Mouse (Mus musculus): Measurements from ENCODE around the gene Zfp583. TPM values are rescaled to one million over a fixed set of nuclear protein-coding genes. Genes with fewer than 3 reads are reported as not detected.

Gene Zfp583
- under 1 TPM; 0.60 to 0.73 TPM for total RNA-seq (2023)

DNA sequence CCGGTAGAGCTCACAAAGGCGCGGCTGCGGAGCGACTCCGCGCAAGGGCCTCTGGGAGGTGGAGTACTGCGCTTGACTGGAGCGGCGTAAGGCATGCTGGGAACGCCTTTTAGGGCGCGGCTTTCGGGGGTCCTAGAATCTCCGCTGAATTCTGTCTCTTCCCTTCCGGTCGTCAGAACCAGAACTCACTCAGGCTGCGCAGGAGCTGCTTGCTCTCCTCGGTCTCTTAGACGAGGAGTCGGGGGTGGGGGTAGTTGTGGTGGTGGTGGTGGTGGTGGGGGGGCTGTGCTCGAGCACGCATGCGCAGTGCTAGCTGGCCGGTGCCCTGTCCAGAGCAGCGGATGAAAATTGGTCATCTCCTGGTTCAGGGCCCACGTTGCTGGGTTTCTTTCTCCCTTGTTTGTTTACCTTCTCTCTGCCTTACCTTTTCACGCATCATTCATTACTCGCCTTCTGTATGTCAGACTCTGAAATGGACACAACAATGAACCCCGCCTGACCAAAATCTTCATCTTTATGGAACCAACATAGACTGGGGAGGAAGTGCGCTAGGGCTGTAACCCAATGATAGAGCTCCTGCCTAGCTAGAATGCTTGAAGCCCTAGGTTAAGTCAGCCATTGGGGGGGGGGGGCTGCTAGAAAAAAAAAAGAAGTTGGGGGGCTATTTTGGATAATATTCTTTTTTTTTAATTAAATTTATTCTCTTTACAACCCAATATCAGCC, at the start of gene Zfp583:
Gene Zfp583 (minus strand): TSS at position 53 of the 724 bp plus-strand sequence.

DNA sequence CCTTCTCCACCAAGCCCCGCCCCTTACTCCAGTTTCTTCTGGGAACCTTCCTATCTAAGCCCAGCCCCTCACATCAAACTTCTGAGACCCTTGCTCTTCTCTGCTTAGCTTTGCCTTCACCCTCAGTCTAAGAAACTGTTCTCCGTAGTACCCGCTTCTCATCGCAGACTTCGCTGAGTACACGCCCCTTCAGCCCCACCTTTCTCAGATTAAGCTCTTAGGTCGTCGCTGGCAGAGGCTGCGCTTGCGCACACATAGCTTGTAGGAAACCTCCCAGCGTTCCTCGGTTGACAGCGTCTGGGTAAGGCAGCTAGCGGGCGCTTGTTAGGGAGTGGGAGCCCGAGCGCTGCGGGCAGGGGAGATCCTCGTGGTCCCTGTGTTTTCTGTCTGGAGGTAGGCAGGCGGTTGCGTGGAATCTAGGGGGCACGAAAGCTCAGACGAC, 32.0 kb upstream of the Zfp583 start, which contains the start of gene Zfp78:
Gene Zfp78 (plus strand): TSS at position 234 of the 442 bp plus-strand sequence.

DNA sequence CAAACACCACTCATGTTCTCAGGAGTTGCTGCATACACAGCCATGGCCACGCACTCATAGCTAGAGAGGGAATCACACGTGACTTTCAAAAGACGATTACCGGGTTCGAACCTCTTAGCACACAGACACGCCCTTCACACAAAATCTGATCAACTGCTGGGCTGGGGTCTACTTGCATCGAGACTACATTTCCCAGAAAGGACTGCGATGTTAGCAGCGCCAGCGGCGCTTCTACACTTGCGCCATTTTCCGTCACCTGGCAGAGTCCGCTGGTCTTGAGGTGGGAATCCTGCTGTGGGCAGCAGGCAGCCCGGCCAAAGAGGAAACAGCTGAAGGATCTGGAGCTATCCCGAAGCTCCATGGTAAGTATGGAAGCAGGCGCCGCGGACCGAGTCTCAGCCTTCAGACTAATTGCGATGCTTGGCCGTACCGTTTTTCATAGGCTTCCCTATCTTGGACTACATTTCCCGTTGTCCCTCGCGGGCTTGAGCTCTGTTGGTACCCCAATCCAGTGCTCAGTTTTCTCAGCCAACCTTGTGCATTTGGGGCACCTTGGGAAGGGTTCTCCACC, 12.5 kb upstream of the Zfp583 start, which contains the start of gene Gm3854:
Gene Gm3854 (plus strand): TSS at position 259 of the 571 bp plus-strand sequence.

DNA sequence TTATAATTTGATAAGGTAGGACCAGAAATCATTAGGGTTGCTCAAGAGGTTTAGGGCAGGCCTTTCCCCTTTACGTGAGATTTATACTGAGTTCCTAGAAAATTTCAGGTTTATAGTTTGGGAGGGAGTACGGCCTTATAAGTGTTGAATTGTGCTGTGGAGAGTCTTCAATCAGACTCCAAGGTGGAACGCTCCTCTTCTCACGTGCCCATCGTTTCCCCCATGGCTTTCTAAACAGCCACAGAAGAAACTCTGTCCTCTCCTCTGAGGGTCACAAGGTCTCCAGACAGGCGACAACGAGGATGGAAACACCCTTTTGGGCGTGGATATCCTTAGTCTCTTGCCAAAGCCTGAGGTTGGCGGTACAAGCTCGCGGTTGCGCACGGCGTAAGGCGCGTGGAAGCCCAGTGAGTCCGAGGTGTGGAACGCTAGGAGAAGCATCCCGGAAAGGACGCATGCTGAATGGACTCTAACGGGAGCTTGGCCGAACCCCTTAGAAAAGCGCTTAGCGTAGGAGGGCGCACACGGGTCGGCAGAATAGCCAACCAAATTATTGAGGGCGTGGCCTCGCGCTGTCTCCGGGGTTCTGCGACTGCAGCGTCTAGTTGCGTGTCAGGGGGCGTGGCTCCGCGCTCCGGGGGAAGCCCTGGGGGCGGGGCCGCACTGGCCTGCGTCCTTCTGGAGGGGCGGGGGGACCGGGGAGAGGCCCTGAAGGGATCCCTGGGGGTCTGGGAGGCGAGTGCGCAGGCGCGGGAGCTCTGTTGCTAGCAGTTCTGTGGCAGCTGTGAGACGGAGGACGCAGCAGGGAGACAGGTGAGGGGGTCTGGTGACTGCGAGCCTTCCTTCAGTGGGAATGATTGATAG, 45.0 kb downstream of the Zfp583 start, which contains the start of gene Zfp667:
Gene Zfp667 (plus strand): TSS at position 738 of the 864 bp plus-strand sequence.

Other genes starting within 250 kb of the Zfp583 start
- gene Zfp787, start 175.3 kb downstream of the Zfp583 start, total RNA-seq (2023): 10 to 100 TPM; 28.5 to 31.3 TPM
- gene Zfp444, start 159.1 kb downstream of the Zfp583 start, total RNA-seq (2023): 10 to 100 TPM in 1 of 2 experiments, 1 to 10 TPM in 1; 6.2 to 10.2 TPM
- gene Galp, start 134.2 kb downstream of the Zfp583 start, total RNA-seq (2023): not detected
- gene Zscan5b, start 109.0 kb downstream of the Zfp583 start, total RNA-seq (2023): not detected
- gene Epp13, start 78.6 kb downstream of the Zfp583 start, total RNA-seq (2023): not detected
- gene Zfp667, start 44.7 kb downstream of the Zfp583 start, total RNA-seq (2023): under 1 TPM; 0.24 to 0.35 TPM
- under 1 TPM in 1 of 2 experiments, not detected in 1; 0.11 TPM for gene Gm3854, start 12.5 kb upstream of the Zfp583 start, total RNA-seq (2023)
- gene Zfp78, start 32.0 kb upstream of the Zfp583 start, total RNA-seq (2023): 1 to 10 TPM in 1 of 2 experiments, under 1 TPM in 1; 0.88 to 1.2 TPM
- gene Zfp28, start 52.0 kb upstream of the Zfp583 start, total RNA-seq (2023): 1 to 10 TPM; 1.4 to 2.2 TPM
- not detected for gene Smim17, start 67.4 kb upstream of the Zfp583 start, total RNA-seq (2023)
- not detected for gene Gm20715, start 79.0 kb upstream of the Zfp583 start, total RNA-seq (2023)
- gene Olfr1344, start 107.4 kb upstream of the Zfp583 start, total RNA-seq (2023): not detected
- gene Olfr1336, start 124.9 kb upstream of the Zfp583 start, total RNA-seq (2023): under 1 TPM in 1 of 2 experiments, not detected in 1; 0.04 TPM
- gene Olfr1346, start 135.8 kb upstream of the Zfp583 start, total RNA-seq (2023): not detected
- not detected for gene Olfr5, start 155.7 kb upstream of the Zfp583 start, total RNA-seq (2023)
- not detected for gene Olfr1347, start 168.5 kb upstream of the Zfp583 start, total RNA-seq (2023)
- not detected for gene Olfr1348, start 177.5 kb upstream of the Zfp583 start, total RNA-seq (2023)
- gene Olfr1349, start 191.7 kb upstream of the Zfp583 start, total RNA-seq (2023): not detected
- gene Olfr1350, start 233.6 kb upstream of the Zfp583 start, total RNA-seq (2023): not detected

Data from neutrophil, adult 59 days (primary cell).